Mouse (Mus musculus) cerebral cortex, adult 2 months (tissue): Measurements from ENCODE around the gene Pabpc4.

Experiments used
- WGBS: fragments of 180-500 bp; shearing (Covaris S2); methylation state at CpG from one replicate; pipeline ENCODE4 v1.1.7; 2018; 5-methylcytosine and 5-hydroxymethylcytosine counted together

Gene Pabpc4

DNA sequence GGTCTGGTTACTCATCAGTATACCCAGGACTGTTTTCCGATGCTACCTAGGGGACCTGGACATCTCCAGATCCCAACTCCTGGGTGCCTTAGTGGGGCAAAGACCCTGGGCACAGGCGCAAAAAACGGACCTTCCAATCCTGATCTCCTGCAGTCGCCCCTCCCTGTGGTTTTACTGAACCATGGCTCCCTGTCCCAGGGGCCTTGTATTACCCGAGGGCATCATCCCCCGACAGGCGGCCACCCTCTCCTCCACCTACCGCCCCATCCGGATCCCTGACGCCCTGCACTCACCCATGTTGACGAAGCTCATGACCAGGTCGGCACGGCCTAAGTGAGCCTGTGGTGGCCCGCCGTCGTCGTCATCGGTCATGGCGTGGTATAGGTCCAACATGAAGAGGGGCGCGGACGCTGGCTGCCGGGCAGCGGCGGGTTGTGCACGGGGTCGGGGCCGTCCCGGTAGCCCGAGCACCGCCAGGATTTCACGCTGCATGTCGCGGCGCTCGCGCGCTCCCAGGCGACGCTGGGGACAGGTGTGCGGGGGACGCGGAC, 80.0 kb downstream of the Pabpc4 start:
- WGBS: 6% methylated on average over 43 of the region's 43 CpGs

- under 1% methylated on average over 65 of the region's 65 CpGs for WGBS
Observed at GRCm38 (mm10) chr4:123342642-123343470, 80.7 kb downstream of the Pabpc4 start, which contains the start of gene Bmp8a. Bmp8a (minus strand) TSS chr4:123343252.

DNA sequence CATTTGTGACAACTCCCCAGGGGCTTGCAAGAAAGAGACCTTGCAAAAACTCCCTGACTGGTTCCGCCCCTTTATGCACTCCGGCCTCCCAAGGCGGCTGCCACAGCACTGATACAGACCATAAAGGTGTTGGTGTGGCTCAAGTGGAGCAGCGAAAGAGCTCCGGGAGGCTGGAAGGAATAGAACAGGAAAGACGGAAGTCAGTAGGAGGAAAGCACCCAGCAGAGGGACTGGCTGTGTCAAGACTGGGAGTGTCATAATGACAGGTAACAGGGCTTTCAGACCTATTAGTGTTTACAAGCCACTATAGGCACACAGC, 81.3 kb downstream of the Pabpc4 start:
- WGBS: 14% methylated on average over 6 of the region's 6 CpGs
